Mouse (Mus musculus) G1E (cell line): ENCODE measurements at regions not wholly inside any gene's neighbourhood (a gene's known extent, or its start where the extent isn't known, plus 50 kb on each side); places are given as distances from the start of the nearest gene placed in this dataset.

Source experiments
- CTCF ChIP-seq: IDR thresholded peaks from 2 replicates; pipeline ENCODE4 v1.5.1; 2012; ENCODE audit warnings: low read depth, low read length, inconsistent platforms, mixed read lengths
- POLR2AphosphoS5 ChIP-seq: IDR thresholded peaks from 2 replicates; pipeline ENCODE4 v1.6.1; 2012; ENCODE audit warnings: low read depth, low read length, inconsistent platforms; ENCODE audit not compliant: insufficient replicate concordance

DNA sequence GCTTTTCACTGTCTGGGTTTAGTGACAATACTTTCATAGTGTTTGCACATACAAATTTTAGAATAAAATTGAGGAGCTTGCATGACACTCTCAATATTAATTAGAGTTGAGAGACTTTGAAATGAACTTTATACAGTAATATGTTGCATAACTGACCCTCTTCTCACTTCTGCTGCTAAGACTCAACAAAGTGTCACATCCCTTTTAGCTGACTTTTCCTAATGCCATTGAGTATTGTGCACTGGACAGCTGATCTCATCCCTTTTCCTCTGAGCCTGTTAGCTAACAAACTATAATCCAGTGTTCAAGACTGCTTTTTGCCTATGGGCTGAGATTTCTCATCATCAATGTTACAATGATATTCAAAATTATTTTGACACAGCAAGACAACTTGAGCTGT lies 113.8 kb downstream of the P2ry1 start:
- TF ChIP-seq CTCF, result no peak
- no peak for TF ChIP-seq POLR2AphosphoS5
